Mouse (Mus musculus): ENCODE measurements around the gene Elmo2. TPM values are rescaled to one million over a fixed set of nuclear protein-coding genes. Genes with fewer than 3 reads are reported as not detected.

Elmo2 gene
- polyA plus RNA-seq (2015; fragmentation: Nextera tagmentation; extraction: Ambion mirVana), result 71.3 and 82.3 TPM in 2 replicates

- no peaks in the 10 kb centered on the region for H3K36me3 ChIP-seq
- WGBS, result under 1% methylated on average over 55 of the region's 55 CpGs
- peak within 1 kb of the TSS; percentile 83 for H3K27ac ChIP-seq
- H3K4me3 ChIP-seq (replicated peaks), result peak within 1 kb of the TSS; percentile 88
- H3K9me3 ChIP-seq (replicated peaks), result 0 out of 2 replicates have a peak, but pooled peaks cover 5% of the 10 kb centered on the region
- H3K9ac ChIP-seq, result peak within 1 kb of the TSS; percentile 91
- H3K4me2 ChIP-seq, result peak within 1 kb of the TSS; percentile 94
- H3K4me1 ChIP-seq, result peaks cover 53% of the 10 kb centered on the region
- ATAC-seq (replicated peaks; ENCODE audit: low FRiP score), result peak; percentile 96
- no peaks in the 10 kb centered on the region for H3K27me3 ChIP-seq
These were observed at the start of gene Elmo2 for GRCm38 (mm10) chr2:165326304-165327190. Elmo2 (minus strand) TSS chr2:165326479.

GRCm38 (mm10) chr2:165376001-165376400 is 49.7 kb upstream of the Elmo2 start:
- Histone ChIP-seq H3K9me3 (replicated peaks) (peaks cover 6% of the 10 kb centered on the region), H3K36me3 (peaks cover 63% of the 10 kb centered on the region), H3K4me2 (no peak overlapping the region), H3K27ac (no peak overlapping the region), H3K4me1 (no peaks in the 10 kb centered on the region), H3K9ac (no peak overlapping the region), H3K4me3 (replicated peaks) (no peak overlapping the region), H3K27me3 (no peaks in the 10 kb centered on the region)
- no peak for ATAC-seq (replicated peaks; ENCODE audit: low FRiP score)
- 85% methylated on average over 4 of the region's 4 CpGs for WGBS

GRCm38 (mm10) chr2:165375478-165375877 is 49.2 kb upstream of the Elmo2 start:
- Histone ChIP-seq H3K4me2 (no peak overlapping the region), H3K9me3 (replicated peaks) (peaks cover 4% of the 10 kb centered on the region; the same call in 1 of the 2 replicates), H3K4me1 (no peaks in the 10 kb centered on the region), H3K27ac (no peak overlapping the region), H3K36me3 (peaks cover 58% of the 10 kb centered on the region), H3K4me3 (replicated peaks) (no peak overlapping the region), H3K9ac (no peak overlapping the region), H3K27me3 (no peaks in the 10 kb centered on the region)
- WGBS, result 86% methylated on average over 5 of the region's 5 CpGs
- no peak for ATAC-seq (replicated peaks; ENCODE audit: low FRiP score)

- 25% methylated on average over 3 of the region's 3 CpGs for WGBS
- Histone ChIP-seq H3K4me3 (replicated peaks) (no peak overlapping the region), H3K4me1 (peaks cover 22% of the 10 kb centered on the region), H3K27me3 (peaks cover 16% of the 10 kb centered on the region), H3K9ac (no peak overlapping the region), H3K9me3 (replicated peaks) (no peaks in the 10 kb centered on the region), H3K27ac (no peak overlapping the region), H3K36me3 (peaks cover 19% of the 10 kb centered on the region), H3K4me2 (no peak overlapping the region)
- ATAC-seq (replicated peaks; ENCODE audit: low FRiP score), result no peak
These were observed 44.8 kb upstream of the Elmo2 start for GRCm38 (mm10) chr2:165371066-165371465.

GRCm38 (mm10) chr2:165370348-165370747 is 44.1 kb upstream of the Elmo2 start:
- H3K27me3 ChIP-seq, result peaks cover 20% of the 10 kb centered on the region
- H3K4me1 ChIP-seq, result peaks cover 22% of the 10 kb centered on the region
- H3K4me2 ChIP-seq, result no peak overlapping the region
- ATAC-seq (replicated peaks; ENCODE audit: low FRiP score), result no peak
- H3K9ac ChIP-seq, result no peak overlapping the region
- 79% methylated on average over 3 of the region's 3 CpGs for WGBS
- H3K4me3 ChIP-seq (replicated peaks), result no peak overlapping the region
- no peak overlapping the region for H3K27ac ChIP-seq
- no peaks in the 10 kb centered on the region for H3K9me3 ChIP-seq (replicated peaks)
- H3K36me3 ChIP-seq, result peaks cover 13% of the 10 kb centered on the region

GRCm38 (mm10) chr2:165368496-165368895 is 42.2 kb upstream of the Elmo2 start, which contains the start of gene Zfp663:
Zfp663 (minus strand) TSS chr2:165368729.
- under 1% methylated on average over 27 of the region's 27 CpGs for WGBS
- no peaks in the 10 kb centered on the region for H3K9me3 ChIP-seq (replicated peaks)
- peak within 1 kb of the TSS; percentile 67 for H3K4me2 ChIP-seq
- peak within 1 kb of the TSS; percentile 38 for H3K4me3 ChIP-seq (replicated peaks)
- H3K9ac ChIP-seq, result no peak within 1 kb of the TSS
- peak within 1 kb of the TSS; percentile 71 for H3K27ac ChIP-seq
- no peaks in the 10 kb centered on the region for H3K36me3 ChIP-seq
- peaks cover 33% of the 10 kb centered on the region for H3K4me1 ChIP-seq
- no peak for ATAC-seq (replicated peaks; ENCODE audit: low FRiP score)
- H3K27me3 ChIP-seq, result peaks cover 31% of the 10 kb centered on the region

GRCm38 (mm10) chr2:165367868-165368439 is 41.7 kb upstream of the Elmo2 start:
- Histone ChIP-seq H3K36me3 (no peaks in the 10 kb centered on the region), H3K9me3 (replicated peaks) (no peaks in the 10 kb centered on the region), H3K27ac (peak overlapping the region; percentile 71; the same call in 1 of the 2 replicates), H3K4me3 (replicated peaks) (peak overlapping the region; percentile 38), H3K4me2 (peak overlapping the region; percentile 67), H3K9ac (no peak overlapping the region), H3K27me3 (peaks cover 36% of the 10 kb centered on the region), H3K4me1 (peaks cover 33% of the 10 kb centered on the region)
- 1% methylated on average over 13 of the region's 13 CpGs for WGBS
- no peak for ATAC-seq (replicated peaks; ENCODE audit: low FRiP score)

- peak; percentile 59 for ATAC-seq (replicated peaks; ENCODE audit: low FRiP score)
- Histone ChIP-seq H3K4me2 (peak overlapping the region; percentile 48), H3K4me3 (replicated peaks) (peak overlapping the region; percentile 19; the same call in 1 of the 2 replicates), H3K36me3 (no peaks in the 10 kb centered on the region), H3K9me3 (replicated peaks) (no peaks in the 10 kb centered on the region), H3K4me1 (peaks cover 33% of the 10 kb centered on the region), H3K9ac (peak overlapping the region; percentile 17; the same call in 1 of the 2 replicates), H3K27ac (peak overlapping the region; percentile 72), H3K27me3 (peaks cover 44% of the 10 kb centered on the region)
- 14% methylated on average over 5 of the region's 8 CpGs for WGBS
These were observed 40.8 kb upstream of the Elmo2 start for GRCm38 (mm10) chr2:165367047-165367520.

GRCm38 (mm10) chr2:165364334-165365091 is 38.2 kb upstream of the Elmo2 start:
- Histone ChIP-seq H3K4me3 (replicated peaks) (0 out of 2 replicates have a peak overlapping the region, but pooled peaks have one; percentile 11), H3K9ac (0 out of 2 replicates have a peak overlapping the region, but pooled peaks have one; percentile 31), H3K27ac (no peak overlapping the region), H3K4me2 (peak overlapping the region; percentile 46), H3K36me3 (no peaks in the 10 kb centered on the region), H3K9me3 (replicated peaks) (no peaks in the 10 kb centered on the region), H3K27me3 (peaks cover 46% of the 10 kb centered on the region), H3K4me1 (peaks cover 33% of the 10 kb centered on the region)
- no peak for ATAC-seq (replicated peaks; ENCODE audit: low FRiP score)
- 12% methylated on average over 21 of the region's 21 CpGs for WGBS

GRCm38 (mm10) chr2:165363282-165363681 is 37.0 kb upstream of the Elmo2 start:
- WGBS, result 91% methylated on average over 6 of the region's 6 CpGs
- Histone ChIP-seq H3K27me3 (peaks cover 38% of the 10 kb centered on the region), H3K9me3 (replicated peaks) (no peaks in the 10 kb centered on the region), H3K36me3 (no peaks in the 10 kb centered on the region), H3K4me1 (peaks cover 28% of the 10 kb centered on the region), H3K27ac (no peak overlapping the region), H3K4me3 (replicated peaks) (no peak overlapping the region), H3K4me2 (no peak overlapping the region), H3K9ac (no peak overlapping the region)
- ATAC-seq (replicated peaks; ENCODE audit: low FRiP score), result no peak

GRCm38 (mm10) chr2:165360861-165361260 is 34.6 kb upstream of the Elmo2 start:
- peaks cover 31% of the 10 kb centered on the region; the same call in 1 of the 2 replicates for H3K27me3 ChIP-seq
- no peaks in the 10 kb centered on the region for H3K9me3 ChIP-seq (replicated peaks)
- no peak overlapping the region for H3K4me2 ChIP-seq
- H3K4me1 ChIP-seq, result peaks cover 11% of the 10 kb centered on the region
- H3K27ac ChIP-seq, result no peak overlapping the region
- H3K36me3 ChIP-seq, result no peaks in the 10 kb centered on the region
- H3K4me3 ChIP-seq (replicated peaks), result no peak overlapping the region
- no peak overlapping the region for H3K9ac ChIP-seq
- 0% methylated on average over 1 of the region's 1 CpGs for WGBS
- 0 out of 2 replicates have a peak, but pooled peaks have one; percentile 36 for ATAC-seq (replicated peaks; ENCODE audit: low FRiP score)
